Mouse (Mus musculus) heart, embryonic 12.5 days (tissue): Measurements from ENCODE around the gene Cux1. TPM values are rescaled to one million over a fixed set of nuclear protein-coding genes. Genes with fewer than 3 reads are reported as not detected.

Experiments
- ATAC-seq: fragments of 200-750 bp; cut with Nextera tagmentation; 2 replicates; pipeline ENCODE4 v1.8.0; 2017; ENCODE audit warnings: moderate TSS enrichment, moderate library complexity; ENCODE audit not compliant: insufficient number of reproducible peaks, low FRiP score
- H3K27ac ChIP-seq: fragments of 300-500 bp; sonication (generic); 2 replicates; pipeline ENCODE4 v1.5.1; 2016; ENCODE audit warnings: mild to moderate bottlenecking, moderate library complexity; ENCODE audit not compliant: poor library complexity, severe bottlenecking
- H3K27me3 ChIP-seq: fragments of 300-500 bp; sonication (generic); replicated peaks from 2 replicates; pipeline ENCODE4 v1.6.1; 2016; ENCODE audit warnings: mild to moderate bottlenecking, moderate library complexity
- H3K36me3 ChIP-seq: fragments of 300-500 bp; sonication (generic); 2 replicates; pipeline ENCODE4 v1.6.1; 2016; ENCODE audit warnings: mild to moderate bottlenecking, moderate library complexity
- H3K4me1 ChIP-seq: fragments of 300-500 bp; sonication (generic); replicated peaks from 2 replicates; pipeline ENCODE4 v1.6.1; 2016; ENCODE audit warnings: mild to moderate bottlenecking
- H3K4me2 ChIP-seq: fragments of 300-500 bp; sonication (generic); 2 replicates; pipeline ENCODE4 v1.6.1; 2016; ENCODE audit warnings: mild to moderate bottlenecking, moderate library complexity
- H3K4me3 ChIP-seq: fragments of 300-500 bp; sonication (generic); 2 replicates; pipeline ENCODE4 v1.5.1; 2016; ENCODE audit warnings: mild to moderate bottlenecking
- H3K9ac ChIP-seq: fragments of 300-500 bp; sonication (generic); 2 replicates; pipeline ENCODE4 v1.6.1; 2016; ENCODE audit warnings: mild to moderate bottlenecking, moderate library complexity
- H3K9me3 ChIP-seq: fragments of 300-500 bp; sonication (generic); replicated peaks from 2 replicates; pipeline ENCODE4 v1.6.1; 2016; ENCODE audit warnings: mild to moderate bottlenecking, moderate library complexity
- WGBS: fragments of 180-500 bp; shearing (Covaris S2); methylation state at CpG from one replicate; pipeline ENCODE4 v1.1.7; 2016; 5-methylcytosine and 5-hydroxymethylcytosine counted together
- polyA plus RNA-seq: library from polyadenylated mRNA; unstranded; fragments of >200 nt; fragmentation: Nextera tagmentation; extraction: Ambion mirVana; gene quantifications from 2 replicates; pipeline ENCODE4 v1.2.1, GENCODE M21; 2016

The Cux1 gene
- polyA plus RNA-seq, 1 experiment from 2014 or later: 81.0 TPM

DNA sequence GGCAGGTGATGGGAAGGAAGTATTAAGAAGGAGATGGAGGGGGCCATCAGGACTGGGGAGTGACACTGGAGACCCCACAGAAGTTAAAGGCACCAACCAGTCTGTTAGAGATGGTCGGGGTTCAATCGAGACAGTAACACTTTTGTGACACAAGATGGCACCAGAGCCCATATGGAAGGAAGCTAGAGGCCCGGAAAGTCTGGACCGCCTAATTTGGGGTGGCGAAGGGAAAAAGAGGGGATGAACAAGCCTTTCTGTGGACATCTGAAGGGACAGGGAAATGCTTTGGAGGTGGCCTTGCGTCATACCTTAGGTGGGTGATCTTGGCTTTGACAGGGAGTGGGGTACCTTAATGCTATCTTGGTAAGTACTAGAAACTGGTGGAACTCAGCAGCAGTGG, 285.9 kb downstream of the Cux1 start:
- 59% methylated on average over 6 of the region's 6 CpGs for WGBS
- Histone ChIP-seq H3K36me3 (peaks cover 93% of the 10 kb centered on the region), H3K9ac (no peak overlapping the region), H3K4me3 (no peak overlapping the region), H3K4me1 (peaks cover 9% of the 10 kb centered on the region; the same call in 1 of the 2 replicates), H3K4me2 (no peak overlapping the region), H3K27ac (no peak overlapping the region), H3K9me3 (no peaks in the 10 kb centered on the region), H3K27me3 (no peaks in the 10 kb centered on the region)
- no peak for ATAC-seq

DNA sequence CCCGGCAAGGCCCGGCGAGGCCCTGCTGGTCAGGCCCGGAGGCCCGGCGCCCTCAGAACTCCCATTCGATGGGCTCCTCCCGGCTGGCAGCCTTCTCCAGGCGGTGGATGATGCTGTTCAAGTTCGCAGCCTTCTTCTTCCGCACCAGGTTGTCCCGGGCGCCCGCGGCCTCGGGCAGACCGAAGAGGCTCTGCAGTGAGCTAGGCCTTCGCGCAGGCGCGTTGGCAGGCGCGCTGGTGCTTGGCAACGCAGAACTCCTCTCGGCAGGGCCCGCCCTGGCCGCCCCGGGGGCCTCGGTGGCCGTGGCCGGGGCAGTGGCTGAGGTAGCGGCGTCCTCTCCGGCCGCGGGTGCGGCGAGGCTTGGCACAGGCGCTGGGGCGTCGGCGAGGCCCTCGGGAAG, 292.6 kb downstream of the Cux1 start:
- Histone ChIP-seq H3K4me3 (no peak overlapping the region), H3K4me2 (no peak overlapping the region), H3K27ac (no peak overlapping the region), H3K4me1 (no peaks in the 10 kb centered on the region), H3K9ac (no peak overlapping the region), H3K27me3 (no peaks in the 10 kb centered on the region), H3K9me3 (no peaks in the 10 kb centered on the region), H3K36me3 (peaks cover 73% of the 10 kb centered on the region)
- ATAC-seq: no peak
- 86% methylated on average over 43 of the region's 43 CpGs for WGBS

DNA sequence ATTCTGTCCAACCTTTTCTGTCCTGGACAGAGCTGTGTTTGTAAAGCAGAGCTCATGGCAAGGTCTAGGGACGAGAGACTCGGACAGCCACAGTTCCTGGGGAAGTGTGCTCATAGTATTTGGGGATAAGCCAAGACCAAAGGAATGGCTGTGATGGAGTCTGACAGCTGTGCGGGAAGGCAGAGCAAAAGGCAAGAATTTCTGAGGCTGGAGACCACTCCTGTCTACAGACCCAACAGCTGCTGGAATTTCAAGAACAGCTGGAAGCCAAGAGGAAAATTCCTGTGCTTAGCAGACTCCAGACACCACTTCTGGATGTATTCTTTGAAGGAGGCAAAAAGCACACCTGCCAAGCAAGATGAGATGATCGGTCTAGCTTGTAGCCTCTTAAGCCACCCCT, 297.4 kb downstream of the Cux1 start:
- Histone ChIP-seq H3K9ac (no peak overlapping the region), H3K9me3 (no peaks in the 10 kb centered on the region), H3K4me1 (peaks cover 7% of the 10 kb centered on the region; the same call in 1 of the 2 replicates), H3K27ac (no peak overlapping the region), H3K4me2 (no peak overlapping the region), H3K4me3 (no peak overlapping the region), H3K36me3 (peaks cover 25% of the 10 kb centered on the region), H3K27me3 (no peaks in the 10 kb centered on the region)
- ATAC-seq: no peak
- 68% methylated on average over 4 of the region's 4 CpGs for WGBS

DNA sequence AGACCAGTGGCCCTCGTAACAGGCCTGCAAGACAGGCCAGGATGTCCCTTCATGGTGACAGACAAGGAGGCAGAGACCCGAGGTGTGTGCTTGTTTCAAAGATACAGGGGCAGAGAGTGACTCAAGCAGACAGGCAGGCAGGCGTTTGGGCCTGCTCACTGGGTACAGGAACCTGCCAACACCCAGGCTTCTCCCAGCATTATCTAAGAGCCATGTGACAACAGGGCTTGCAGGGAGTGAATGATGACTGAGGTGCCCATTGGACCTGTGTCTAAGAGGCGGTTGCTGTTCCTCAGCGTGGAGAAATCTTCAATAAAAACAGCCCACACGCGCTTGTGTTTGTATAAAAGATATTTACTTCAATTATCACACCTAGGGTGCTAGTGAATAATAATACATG, 301.2 kb downstream of the Cux1 start:
- H3K4me3 ChIP-seq: no peak overlapping the region
- ATAC-seq: no peak
- WGBS: 54% methylated on average over 7 of the region's 7 CpGs

DNA sequence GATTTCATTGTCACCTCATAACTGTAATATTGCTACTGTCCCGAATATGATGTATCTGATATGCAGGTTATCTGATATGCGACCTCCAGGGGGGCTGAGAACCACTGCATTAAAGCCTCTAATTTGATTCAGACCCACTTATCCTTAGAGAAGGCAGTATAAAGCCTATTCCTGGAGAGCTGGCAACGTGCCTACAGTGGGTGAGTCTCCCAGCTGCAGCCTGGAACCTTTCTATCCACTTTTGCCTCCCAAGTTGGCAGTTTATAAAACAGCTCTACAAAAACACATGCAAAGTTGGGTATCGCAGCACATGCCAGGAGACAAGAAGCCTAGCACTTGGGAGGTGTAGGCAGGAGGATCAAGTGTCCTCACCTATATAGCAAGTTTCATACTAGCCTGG, 303.9 kb downstream of the Cux1 start:
- H3K9ac ChIP-seq: no peak overlapping the region
- H3K36me3 ChIP-seq: no peaks in the 10 kb centered on the region
- H3K9me3 ChIP-seq: no peaks in the 10 kb centered on the region
- H3K27ac ChIP-seq: no peak overlapping the region
- no peak overlapping the region for H3K4me3 ChIP-seq
- ATAC-seq: no peak
- H3K4me2 ChIP-seq: no peak overlapping the region
- H3K4me1 ChIP-seq: peaks cover 7% of the 10 kb centered on the region; the same call in 1 of the 2 replicates
- no peaks in the 10 kb centered on the region for H3K27me3 ChIP-seq
- 79% methylated on average over 4 of the region's 4 CpGs for WGBS

More for the DNA sequence above, 301.2 kb downstream of the Cux1 start:
- Histone ChIP-seq H3K4me2 (no peak overlapping the region), H3K27ac (no peak overlapping the region), H3K36me3 (no peaks in the 10 kb centered on the region), H3K9me3 (no peaks in the 10 kb centered on the region), H3K9ac (no peak overlapping the region), H3K4me1 (peaks cover 7% of the 10 kb centered on the region; the same call in 1 of the 2 replicates), H3K27me3 (no peaks in the 10 kb centered on the region)

DNA sequence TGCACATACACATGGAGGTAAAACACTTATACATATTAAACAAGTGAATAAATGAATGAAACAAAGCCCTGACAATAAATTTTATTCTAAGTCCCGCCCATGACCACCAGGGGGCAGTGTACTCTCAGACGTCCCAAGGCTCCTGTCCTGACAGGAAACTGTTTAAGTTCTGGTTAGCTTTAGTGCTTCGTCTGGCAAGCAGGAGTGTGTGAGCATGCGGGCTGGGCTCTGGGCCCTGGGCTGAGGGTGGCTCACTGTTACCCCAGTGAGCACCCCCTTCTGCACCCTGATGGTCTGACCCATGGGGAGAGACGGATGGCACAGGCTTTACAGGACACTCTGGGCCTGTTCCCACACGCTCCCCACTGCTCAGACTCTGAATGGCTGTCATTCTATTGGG, 308.4 kb downstream of the Cux1 start:
- no peak overlapping the region for H3K4me2 ChIP-seq
- ATAC-seq: no peak
- H3K9ac ChIP-seq: no peak overlapping the region
- WGBS: 29% methylated on average over 6 of the region's 6 CpGs
- no peaks in the 10 kb centered on the region for H3K9me3 ChIP-seq
- no peak overlapping the region for H3K27ac ChIP-seq
- no peaks in the 10 kb centered on the region; the same call in 1 of the 2 replicates for H3K4me1 ChIP-seq
- no peaks in the 10 kb centered on the region for H3K27me3 ChIP-seq
- no peak overlapping the region for H3K4me3 ChIP-seq
- peaks cover 18% of the 10 kb centered on the region for H3K36me3 ChIP-seq

DNA sequence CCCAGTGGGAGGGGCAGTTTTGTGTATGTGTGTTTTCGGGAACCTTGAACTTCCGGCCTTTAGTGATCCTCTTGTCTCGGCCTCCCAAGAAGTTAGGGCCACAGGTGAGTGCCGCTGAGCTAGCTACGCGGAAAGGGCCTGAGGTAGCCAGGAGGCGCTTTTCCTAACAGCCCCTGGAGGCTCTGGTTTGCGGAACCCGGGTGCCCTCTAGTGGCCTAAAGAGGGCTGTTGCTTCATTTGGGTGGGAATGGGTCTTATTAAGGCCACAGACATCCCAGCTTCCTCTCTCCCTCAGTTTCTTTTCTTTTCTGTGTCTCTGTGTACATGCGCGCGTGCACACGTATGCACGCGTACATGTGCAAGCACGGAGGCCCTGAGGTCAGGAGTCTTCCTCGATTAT, 314.4 kb downstream of the Cux1 start:
- WGBS: 15% methylated on average over 17 of the region's 17 CpGs
- Histone ChIP-seq H3K9ac (no peak overlapping the region), H3K4me1 (no peaks in the 10 kb centered on the region), H3K27ac (no peak overlapping the region), H3K27me3 (no peaks in the 10 kb centered on the region), H3K4me2 (no peak overlapping the region), H3K9me3 (no peaks in the 10 kb centered on the region), H3K36me3 (peaks cover 41% of the 10 kb centered on the region), H3K4me3 (no peak overlapping the region)
- ATAC-seq: no peak

DNA sequence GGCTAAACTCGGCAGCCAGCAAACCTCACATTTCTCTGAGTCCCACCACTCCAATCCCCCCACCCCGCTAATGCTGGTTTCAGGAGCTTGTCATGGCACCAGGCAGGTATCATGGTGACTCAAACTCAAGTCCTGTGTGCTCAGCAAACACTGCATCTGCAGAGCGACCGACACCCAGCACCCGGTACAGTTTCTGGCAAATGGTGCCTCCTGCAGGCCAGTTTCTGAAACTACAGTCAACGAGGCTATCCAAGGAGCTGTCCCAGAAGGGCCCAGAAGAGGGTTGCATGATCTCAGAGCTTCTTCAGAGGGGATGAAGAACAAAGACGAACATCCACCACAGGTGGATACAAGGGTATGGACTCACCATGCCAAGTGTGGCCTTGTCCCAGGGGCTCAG, 316.3 kb downstream of the Cux1 start:
- Histone ChIP-seq H3K27ac (no peak overlapping the region), H3K9me3 (no peaks in the 10 kb centered on the region), H3K27me3 (0 out of 2 replicates have a peak, but pooled peaks cover 3% of the 10 kb centered on the region), H3K36me3 (peaks cover 28% of the 10 kb centered on the region), H3K4me2 (no peak overlapping the region), H3K4me1 (0 out of 2 replicates have a peak, but pooled peaks cover under 1% of the 10 kb centered on the region), H3K4me3 (no peak overlapping the region), H3K9ac (no peak overlapping the region)
- no peak for ATAC-seq
- 52% methylated on average over 7 of the region's 7 CpGs for WGBS

DNA sequence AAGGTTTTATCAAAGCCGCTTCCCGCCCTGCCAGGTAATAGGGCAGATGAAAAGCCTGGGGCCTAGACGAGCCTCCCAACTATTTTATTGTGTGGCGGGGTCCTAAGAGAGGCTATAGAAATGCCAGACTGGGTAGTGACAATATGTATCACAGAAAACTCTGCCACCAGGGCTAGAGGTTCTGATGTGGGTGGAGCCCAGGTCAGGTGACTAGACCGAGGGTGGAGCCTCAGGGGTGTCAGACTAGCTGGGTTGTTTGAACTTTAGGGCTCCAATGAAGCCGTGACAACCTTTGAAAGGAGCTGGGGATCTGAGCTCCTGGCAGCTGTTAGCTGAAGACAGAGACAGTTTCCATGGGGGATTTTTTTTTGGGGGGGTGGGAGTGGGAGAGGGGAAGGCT, 318.8 kb downstream of the Cux1 start:
- Histone ChIP-seq H3K4me1 (peaks cover 20% of the 10 kb centered on the region), H3K27me3 (peaks cover 3% of the 10 kb centered on the region; the same call in 1 of the 2 replicates), H3K27ac (no peak overlapping the region), H3K9me3 (no peaks in the 10 kb centered on the region), H3K4me2 (no peak overlapping the region), H3K36me3 (peaks cover 20% of the 10 kb centered on the region), H3K9ac (no peak overlapping the region), H3K4me3 (no peak overlapping the region)
- ATAC-seq: no peak
- WGBS: 69% methylated on average over 6 of the region's 6 CpGs

DNA sequence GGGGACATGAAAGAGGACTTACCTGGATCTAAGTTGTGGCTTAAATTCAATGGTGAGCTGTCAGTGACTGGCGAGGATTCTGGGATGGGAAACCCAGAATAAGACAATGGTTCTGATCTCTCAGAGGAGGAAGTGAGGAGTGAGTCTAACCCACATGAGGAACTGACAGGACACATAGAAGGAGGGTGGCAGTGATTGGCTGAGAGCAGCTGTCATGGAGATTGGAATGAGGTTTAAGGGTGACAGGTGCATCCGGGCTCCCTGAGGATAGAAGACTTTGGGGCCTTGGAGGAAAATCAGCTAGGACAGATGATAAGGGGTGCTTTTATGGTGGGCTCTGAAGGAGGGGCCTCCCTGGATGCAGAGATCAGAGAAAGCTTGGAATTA, 320.8 kb downstream of the Cux1 start, which contains the start of gene Sh2b2:
TSS of gene Sh2b2 (minus strand) at position 105 of the 387 bp plus-strand sequence.
- H3K27me3 ChIP-seq: peaks cover 18% of the 10 kb centered on the region

DNA sequence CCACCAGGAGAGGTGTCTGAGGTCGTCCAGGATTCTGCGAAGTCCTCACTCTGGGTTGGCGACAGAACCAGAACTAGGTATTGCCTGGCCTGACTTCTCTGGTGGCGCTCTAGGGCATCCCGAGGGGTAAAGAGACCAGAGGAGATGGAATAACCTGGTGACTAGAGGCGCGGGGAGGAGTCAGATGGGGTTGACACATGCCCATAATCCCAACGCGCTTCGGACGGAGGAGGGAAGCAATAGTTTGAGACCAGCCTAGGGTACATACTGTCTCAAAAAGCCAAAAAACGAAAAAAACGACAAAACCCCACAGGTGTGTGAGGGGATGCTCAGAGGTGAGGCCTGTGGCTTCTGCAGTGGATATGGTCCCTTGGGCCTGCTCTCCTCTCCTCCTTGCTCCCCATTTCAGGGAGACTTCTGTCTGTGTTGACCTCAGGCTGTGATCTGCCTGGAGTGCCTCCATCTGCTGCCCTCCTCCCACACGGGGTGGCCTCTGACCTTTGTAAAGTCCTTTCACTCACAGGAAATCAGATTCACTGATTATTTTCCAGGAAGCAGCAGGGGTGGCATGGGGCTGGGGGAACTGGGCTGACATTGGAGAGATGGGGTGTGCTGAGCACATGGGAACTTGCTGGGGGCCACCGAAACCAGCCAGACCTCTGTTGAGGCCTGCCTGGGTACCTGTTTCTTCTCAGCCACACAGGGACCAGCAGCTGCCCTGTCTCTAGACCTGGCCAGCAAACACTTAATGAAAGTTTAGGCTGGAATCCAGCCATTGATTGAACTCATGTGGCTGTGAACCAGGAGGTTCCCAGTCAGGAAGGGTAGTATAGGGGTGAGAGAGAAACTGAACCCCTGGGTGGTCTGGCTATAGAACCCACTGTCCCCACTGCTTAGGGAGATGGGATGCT, 321.5 kb downstream of the Cux1 start:
- Histone ChIP-seq H3K9me3 (no peaks in the 10 kb centered on the region), H3K9ac (no peak overlapping the region), H3K27ac (0 out of 2 replicates have a peak overlapping the region, but pooled peaks have one; percentile 43), H3K27me3 (peaks cover 24% of the 10 kb centered on the region), H3K4me1 (peaks cover 20% of the 10 kb centered on the region), H3K4me2 (peak overlapping the region; percentile 95), H3K4me3 (peak overlapping the region; percentile 65), H3K36me3 (peaks cover 10% of the 10 kb centered on the region)
- no peak for ATAC-seq
- WGBS: 13% methylated on average over 15 of the region's 15 CpGs

More for the DNA sequence above, 320.8 kb downstream of the Cux1 start, which contains the start of gene Sh2b2:
- H3K4me1 ChIP-seq: peaks cover 20% of the 10 kb centered on the region
- no peaks in the 10 kb centered on the region for H3K9me3 ChIP-seq
- peak within 1 kb of the TSS; percentile 95 for H3K4me2 ChIP-seq
- H3K4me3 ChIP-seq: peak within 1 kb of the TSS; percentile 65
- H3K27ac ChIP-seq: 0 out of 2 replicates have a peak within 1 kb of the TSS, but pooled peaks have one; percentile 43
- peaks cover 14% of the 10 kb centered on the region for H3K36me3 ChIP-seq
- WGBS: 79% methylated on average over 2 of the region's 2 CpGs
- H3K9ac ChIP-seq: no peak within 1 kb of the TSS
- ATAC-seq: no peak
